Mouse (Mus musculus) limb, embryonic 14.5 days (tissue): Measurements from ENCODE around the gene Mdc1. TPM values are rescaled to one million over a fixed set of nuclear protein-coding genes. Genes with fewer than 3 reads are reported as not detected.

Experiments used
- ATAC-seq: fragments of 200-750 bp; cut with Nextera tagmentation; 2 replicates; pipeline ENCODE4 v1.8.0; 2017; ENCODE audit warnings: low read depth, moderate number of reproducible peaks, moderate TSS enrichment; ENCODE audit not compliant: low FRiP score
- DNase-seq: peaks from one replicate; pipeline ENCODE4 v3.0.0-alpha.2; 2015; ENCODE audit warnings: low spot score
- H3K27ac ChIP-seq: fragments of 300-500 bp; sonication (generic); replicated peaks from 2 replicates; pipeline ENCODE4 v1.5.1; 2014; ENCODE audit warnings: low read depth, mild to moderate bottlenecking, low read length, moderate library complexity, mixed read lengths
- H3K27me3 ChIP-seq: fragments of 300-500 bp; sonication (generic); 2 replicates; pipeline ENCODE4 v1.6.1; 2014; ENCODE audit warnings: low read length, mixed read lengths; ENCODE audit not compliant: control insufficient read depth, insufficient read depth
- H3K36me3 ChIP-seq: fragments of 300-500 bp; sonication (generic); 2 replicates; pipeline ENCODE4 v1.6.1; 2014; ENCODE audit warnings: mild to moderate bottlenecking, low read length, moderate library complexity, mixed read lengths; ENCODE audit not compliant: control insufficient read depth, insufficient read depth
- H3K4me1 ChIP-seq: fragments of 300-500 bp; sonication (generic); 2 replicates; pipeline ENCODE4 v1.6.1; 2014; ENCODE audit warnings: antibody characterized with exemption, low read length, mixed read lengths; ENCODE audit not compliant: control insufficient read depth, insufficient read depth
- H3K4me2 ChIP-seq: fragments of 300-500 bp; sonication (generic); replicated peaks from 2 replicates; pipeline ENCODE4 v1.6.1; 2014; ENCODE audit warnings: low read depth, mild to moderate bottlenecking, low read length, moderate library complexity; ENCODE audit not compliant: severe bottlenecking
- H3K4me3 ChIP-seq: fragments of 300-500 bp; sonication (generic); replicated peaks from 2 replicates; pipeline ENCODE4 v1.5.1; 2014; ENCODE audit warnings: low read length
- H3K9ac ChIP-seq: fragments of 300-500 bp; sonication (generic); 2 replicates; pipeline ENCODE4 v1.6.1; 2014; ENCODE audit warnings: mild to moderate bottlenecking, low read depth, low read length, moderate library complexity; ENCODE audit not compliant: severe bottlenecking
- H3K9me3 ChIP-seq: fragments of 300-500 bp; sonication (generic); 2 replicates; pipeline ENCODE4 v1.6.1; 2016; ENCODE audit warnings: low read length; ENCODE audit not compliant: control insufficient read depth
- POLR2A ChIP-seq: fragments of 200-500 bp; IDR thresholded peaks from 2 replicates; pipeline ENCODE4 v1.8.0; 2012; ENCODE audit warnings: inconsistent platforms, mild to moderate bottlenecking, moderate library complexity, borderline replicate concordance; ENCODE audit not compliant: insufficient read depth, insufficient read length; ENCODE audit errors: extremely low read depth
- WGBS: fragments of 180-500 bp; shearing (Covaris S2); extraction: QIAGEN DNeasy Blood & Tissue Kit; methylation state at CpG from one replicate; pipeline ENCODE4 v1.1.7; 2014; 5-methylcytosine and 5-hydroxymethylcytosine counted together
- microRNA-seq: library from miRNA; unstranded; fragments of <30 nt; microRNA quantifications from one replicate; pipeline ENCODE4, GENCODE M21; 2016
- polyA plus RNA-seq, 2 experiments: library from polyadenylated mRNA; depleted of rRNA in 1 of 2; stranded (reverse) in 1 of 2; unstranded in 1 of 2; fragments of >200 nt; fragmentation: Nextera tagmentation in 1 of 2; extraction: Ambion mirVana in 1 of 2; gene quantifications; 2 replicates each; pipeline versions ENCODE4 v1.2.1 to v1.2.3; 2012 to 2014

Mdc1 gene
- polyA plus RNA-seq, 2 experiments = 12.2 to 28.8 TPM

DNA sequence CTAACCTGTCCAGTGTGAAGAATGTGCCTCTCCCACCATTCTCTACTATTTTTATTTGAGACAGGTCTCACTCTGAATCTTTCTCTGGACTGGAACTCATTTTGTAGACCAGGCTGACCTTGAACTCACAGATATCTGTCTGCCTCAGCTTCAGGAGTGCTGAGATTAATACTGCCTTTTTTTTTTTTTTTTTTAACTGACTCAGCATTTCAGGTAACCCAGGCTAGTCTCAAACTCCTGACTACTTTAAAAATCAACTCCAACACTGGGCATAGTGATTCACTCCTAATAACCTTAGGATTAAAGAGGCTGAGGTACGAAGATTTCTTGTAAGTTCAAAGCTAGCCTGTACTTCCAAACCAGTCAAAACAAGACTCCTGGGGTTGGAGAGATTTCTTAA is 64.3 kb downstream of the Mdc1 start:
- Histone ChIP-seq H3K4me2 (no peak overlapping the region), H3K9ac (no peak overlapping the region), H3K27ac (no peak overlapping the region), H3K9me3 (no peaks in the 10 kb centered on the region), H3K4me3 (no peak overlapping the region), H3K4me1 (peaks cover 6% of the 10 kb centered on the region; the same call in 1 of the 2 replicates), H3K36me3 (peaks cover 69% of the 10 kb centered on the region), H3K27me3 (no peaks in the 10 kb centered on the region)
- ATAC-seq = no peak
- 95% methylated on average over 1 of the region's 1 CpGs for WGBS
- no peak for TF ChIP-seq POLR2A
- no peak for DNase-seq

DNA sequence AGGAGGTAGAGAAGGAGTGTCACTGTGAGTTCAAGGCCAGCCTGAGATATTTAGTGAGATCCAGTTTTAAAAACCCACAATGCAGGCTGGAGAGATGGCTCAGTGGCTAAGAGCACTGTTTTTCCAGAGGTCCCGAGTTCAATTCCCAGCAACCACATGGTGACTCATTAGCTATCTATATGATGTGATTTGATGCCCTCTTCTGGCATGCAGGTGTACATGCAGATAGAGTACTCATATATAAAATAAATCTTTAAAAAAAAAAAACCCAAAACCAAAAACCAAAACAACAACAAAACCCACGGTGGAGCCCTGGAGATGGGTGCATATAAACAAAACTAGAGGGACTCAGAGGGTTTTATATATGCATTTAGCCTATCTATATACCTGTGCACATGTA is 66.3 kb downstream of the Mdc1 start:
- TF ChIP-seq POLR2A = no peak
- peaks cover 57% of the 10 kb centered on the region for H3K36me3 ChIP-seq

More for the DNA sequence above, 66.3 kb downstream of the Mdc1 start:
- Histone ChIP-seq H3K4me2 (no peak overlapping the region), H3K27me3 (no peaks in the 10 kb centered on the region), H3K27ac (no peak overlapping the region), H3K4me3 (no peak overlapping the region), H3K9me3 (no peaks in the 10 kb centered on the region), H3K4me1 (peaks cover 6% of the 10 kb centered on the region; the same call in 1 of the 2 replicates), H3K9ac (no peak overlapping the region)
- WGBS = 82% methylated on average over 2 of the region's 2 CpGs
- ATAC-seq (no peak), DNase-seq (no peak)

Small RNA genes lying within 50 kb of the gene (microRNA-seq; reads per million reads assigned to microRNA genes)
- 0.92 reads per million for gene Gm28033

Other genes starting within 250 kb of the Mdc1 start
- gene Sfta2, start 240.0 kb upstream of the Mdc1 start, polyA plus RNA-seq (2012; rRNA removed) = not detected in 2 replicates
- not detected in 2 replicates for gene Sfta2, start 240.0 kb upstream of the Mdc1 start, polyA plus RNA-seq (2014; fragmentation: Nextera tagmentation; extraction: Ambion mirVana)
- gene Gm9573, start 214.9 kb upstream of the Mdc1 start, polyA plus RNA-seq (2012; rRNA removed) = not detected in 2 replicates
- gene Gm9573, start 214.9 kb upstream of the Mdc1 start, polyA plus RNA-seq (2014; fragmentation: Nextera tagmentation; extraction: Ambion mirVana) = not detected in 2 replicates
- 0.13 and 0.30 TPM in 2 replicates for gene Mucl3, start 197.8 kb upstream of the Mdc1 start, polyA plus RNA-seq (2012; rRNA removed)
- gene Mucl3, start 197.8 kb upstream of the Mdc1 start, polyA plus RNA-seq (2014; fragmentation: Nextera tagmentation; extraction: Ambion mirVana) = 0.22 TPM in 1 of 2 replicates, not detected in the other
- 35.4 and 47.8 TPM in 2 replicates for gene Vars2, start 173.9 kb upstream of the Mdc1 start, polyA plus RNA-seq (2012; rRNA removed)
- 14.8 and 18.7 TPM in 2 replicates for gene Vars2, start 173.9 kb upstream of the Mdc1 start, polyA plus RNA-seq (2014; fragmentation: Nextera tagmentation; extraction: Ambion mirVana)
- gene Gtf2h4, start 167.8 kb upstream of the Mdc1 start, polyA plus RNA-seq (2012; rRNA removed) = 43.0 and 52.0 TPM in 2 replicates
- gene Gtf2h4, start 167.8 kb upstream of the Mdc1 start, polyA plus RNA-seq (2014; fragmentation: Nextera tagmentation; extraction: Ambion mirVana) = 40.7 and 44.9 TPM in 2 replicates
- 49.4 and 60.1 TPM in 2 replicates for gene Ddr1, start 136.9 kb upstream of the Mdc1 start, polyA plus RNA-seq (2012; rRNA removed)
- gene Ddr1, start 136.9 kb upstream of the Mdc1 start, polyA plus RNA-seq (2014; fragmentation: Nextera tagmentation; extraction: Ambion mirVana) = 56.7 and 58.2 TPM in 2 replicates
- gene Ier3, start 19.8 kb upstream of the Mdc1 start, polyA plus RNA-seq (2012; rRNA removed) = 10.8 and 12.2 TPM in 2 replicates
- 8.8 and 8.9 TPM in 2 replicates for gene Ier3, start 19.8 kb upstream of the Mdc1 start, polyA plus RNA-seq (2014; fragmentation: Nextera tagmentation; extraction: Ambion mirVana)
- gene Flot1, start 18.3 kb upstream of the Mdc1 start, polyA plus RNA-seq (2012; rRNA removed) = 61.8 and 66.3 TPM in 2 replicates
- gene Flot1, start 18.3 kb upstream of the Mdc1 start, polyA plus RNA-seq (2014; fragmentation: Nextera tagmentation; extraction: Ambion mirVana) = 47.2 and 53.7 TPM in 2 replicates
- 1,341 and 1,699 TPM in 2 replicates for gene Tubb5, start 3.2 kb upstream of the Mdc1 start, polyA plus RNA-seq (2012; rRNA removed)
- 808 and 880 TPM in 2 replicates for gene Tubb5, start 3.2 kb upstream of the Mdc1 start, polyA plus RNA-seq (2014; fragmentation: Nextera tagmentation; extraction: Ambion mirVana)
- gene Nrm, start 19.8 kb downstream of the Mdc1 start, polyA plus RNA-seq (2012; rRNA removed) = 77.5 and 80.7 TPM in 2 replicates
- 49.5 and 56.4 TPM in 2 replicates for gene Nrm, start 19.8 kb downstream of the Mdc1 start, polyA plus RNA-seq (2014; fragmentation: Nextera tagmentation; extraction: Ambion mirVana)
- gene Ppp1r18, start 24.1 kb downstream of the Mdc1 start, polyA plus RNA-seq (2012; rRNA removed) = 47.2 and 56.2 TPM in 2 replicates
- 26.0 and 26.3 TPM in 2 replicates for gene Ppp1r18, start 24.1 kb downstream of the Mdc1 start, polyA plus RNA-seq (2014; fragmentation: Nextera tagmentation; extraction: Ambion mirVana)
- 78.6 and 90.5 TPM in 2 replicates for gene Dhx16, start 38.3 kb downstream of the Mdc1 start, polyA plus RNA-seq (2012; rRNA removed)
- 40.0 and 43.4 TPM in 2 replicates for gene Dhx16, start 38.3 kb downstream of the Mdc1 start, polyA plus RNA-seq (2014; fragmentation: Nextera tagmentation; extraction: Ambion mirVana)
- 53.9 and 68.4 TPM in 2 replicates for gene 2310061I04Rik, start 55.9 kb downstream of the Mdc1 start, polyA plus RNA-seq (2012; rRNA removed)
- gene 2310061I04Rik, start 55.9 kb downstream of the Mdc1 start, polyA plus RNA-seq (2014; fragmentation: Nextera tagmentation; extraction: Ambion mirVana) = 20.6 and 20.7 TPM in 2 replicates
- 157 and 189 TPM in 2 replicates for gene Atat1, start 68.6 kb downstream of the Mdc1 start, polyA plus RNA-seq (2012; rRNA removed)
- 68.7 and 88.1 TPM in 2 replicates for gene Atat1, start 68.6 kb downstream of the Mdc1 start, polyA plus RNA-seq (2014; fragmentation: Nextera tagmentation; extraction: Ambion mirVana)
- 62.7 and 62.9 TPM in 2 replicates for gene Mrps18b, start 74.9 kb downstream of the Mdc1 start, polyA plus RNA-seq (2012; rRNA removed)
- gene Mrps18b, start 74.9 kb downstream of the Mdc1 start, polyA plus RNA-seq (2014; fragmentation: Nextera tagmentation; extraction: Ambion mirVana) = 68.0 and 70.3 TPM in 2 replicates
- 39.9 and 41.6 TPM in 2 replicates for gene Ppp1r10, start 74.9 kb downstream of the Mdc1 start, polyA plus RNA-seq (2012; rRNA removed)
- gene Ppp1r10, start 74.9 kb downstream of the Mdc1 start, polyA plus RNA-seq (2014; fragmentation: Nextera tagmentation; extraction: Ambion mirVana) = 30.8 and 34.2 TPM in 2 replicates
- 73.4 and 83.1 TPM in 2 replicates for gene Abcf1, start 128.2 kb downstream of the Mdc1 start, polyA plus RNA-seq (2012; rRNA removed)
- 77.2 and 84.6 TPM in 2 replicates for gene Abcf1, start 128.2 kb downstream of the Mdc1 start, polyA plus RNA-seq (2014; fragmentation: Nextera tagmentation; extraction: Ambion mirVana)
- gene Gnl1, start 138.3 kb downstream of the Mdc1 start, polyA plus RNA-seq (2012; rRNA removed) = 37.7 and 41.8 TPM in 2 replicates
- gene Gnl1, start 138.3 kb downstream of the Mdc1 start, polyA plus RNA-seq (2014; fragmentation: Nextera tagmentation; extraction: Ambion mirVana) = 43.4 and 49.5 TPM in 2 replicates
- 57.8 and 62.8 TPM in 2 replicates for gene Prr3, start 138.7 kb downstream of the Mdc1 start, polyA plus RNA-seq (2012; rRNA removed)
- 33.3 and 34.7 TPM in 2 replicates for gene Prr3, start 138.7 kb downstream of the Mdc1 start, polyA plus RNA-seq (2014; fragmentation: Nextera tagmentation; extraction: Ambion mirVana)
- gene H2-T24, start 179.0 kb downstream of the Mdc1 start, polyA plus RNA-seq (2012; rRNA removed) = 0.14 and 0.42 TPM in 2 replicates
- 1.5 and 3.3 TPM in 2 replicates for gene H2-T24, start 179.0 kb downstream of the Mdc1 start, polyA plus RNA-seq (2014; fragmentation: Nextera tagmentation; extraction: Ambion mirVana)
- 13.5 and 15.0 TPM in 2 replicates for gene H2-T23, start 191.3 kb downstream of the Mdc1 start, polyA plus RNA-seq (2012; rRNA removed)
- gene H2-T23, start 191.3 kb downstream of the Mdc1 start, polyA plus RNA-seq (2014; fragmentation: Nextera tagmentation; extraction: Ambion mirVana) = 10.0 and 10.8 TPM in 2 replicates
- 27.4 and 29.0 TPM in 2 replicates for gene H2-T22, start 201.2 kb downstream of the Mdc1 start, polyA plus RNA-seq (2012; rRNA removed)
- 23.4 and 26.6 TPM in 2 replicates for gene H2-T22, start 201.2 kb downstream of the Mdc1 start, polyA plus RNA-seq (2014; fragmentation: Nextera tagmentation; extraction: Ambion mirVana)
- not detected in 2 replicates for gene Gm6034, start 201.4 kb downstream of the Mdc1 start, polyA plus RNA-seq (2012; rRNA removed)
- gene Gm6034, start 201.4 kb downstream of the Mdc1 start, polyA plus RNA-seq (2014; fragmentation: Nextera tagmentation; extraction: Ambion mirVana) = not detected in 2 replicates
- gene Gm11127, start 216.9 kb downstream of the Mdc1 start, polyA plus RNA-seq (2012; rRNA removed) = 0.12 and 0.21 TPM in 2 replicates
- gene Gm11127, start 216.9 kb downstream of the Mdc1 start, polyA plus RNA-seq (2014; fragmentation: Nextera tagmentation; extraction: Ambion mirVana) = not detected in 2 replicates